Mouse (Mus musculus): ENCODE results near the gene Wdr72. TPM values are rescaled to one million over a fixed set of nuclear protein-coding genes. Genes with fewer than 3 reads are reported as not detected.

The Wdr72 gene
- total RNA-seq, 4 experiments from 2014 or later, result 0.07 to 0.16 (median 0.11) TPM; not detected in 1

- no peak for DNase-seq (ENCODE audit: low spot score in 2 of 2)
These were observed 118.1 kb downstream of the Wdr72 start for GRCm38 (mm10) chr9:74228272-74228671.

DNA sequence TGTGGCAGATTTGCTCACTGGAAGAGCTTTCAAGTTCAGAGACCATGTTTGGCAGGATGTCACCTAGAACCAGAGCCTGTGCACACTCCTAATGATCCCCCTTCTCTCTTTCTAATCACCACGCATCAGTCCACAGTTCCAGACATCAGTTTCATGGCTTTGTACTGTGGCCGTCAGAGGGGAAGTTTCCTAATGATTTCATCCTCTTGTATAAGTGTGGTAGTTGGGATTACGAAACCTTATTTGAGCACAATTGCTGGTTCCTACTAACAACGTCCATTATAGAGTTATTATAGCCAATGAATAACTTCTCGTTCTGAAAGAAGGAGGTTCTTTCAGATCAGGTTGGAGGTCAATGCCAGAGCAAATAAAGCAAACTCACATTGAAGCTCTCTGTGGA, 131.1 kb downstream of the Wdr72 start:
- DNase-seq (ENCODE audit: low spot score in 2 of 2), result no peak

GRCm38 (mm10) chr9:74248084-74248483, 137.9 kb downstream of the Wdr72 start:
- DNase-seq (ENCODE audit: low spot score in 2 of 2), result no peak

- no peak for DNase-seq (ENCODE audit: low spot score in 2 of 2)
These were observed 139.3 kb downstream of the Wdr72 start for GRCm38 (mm10) chr9:74249486-74249885.

DNA sequence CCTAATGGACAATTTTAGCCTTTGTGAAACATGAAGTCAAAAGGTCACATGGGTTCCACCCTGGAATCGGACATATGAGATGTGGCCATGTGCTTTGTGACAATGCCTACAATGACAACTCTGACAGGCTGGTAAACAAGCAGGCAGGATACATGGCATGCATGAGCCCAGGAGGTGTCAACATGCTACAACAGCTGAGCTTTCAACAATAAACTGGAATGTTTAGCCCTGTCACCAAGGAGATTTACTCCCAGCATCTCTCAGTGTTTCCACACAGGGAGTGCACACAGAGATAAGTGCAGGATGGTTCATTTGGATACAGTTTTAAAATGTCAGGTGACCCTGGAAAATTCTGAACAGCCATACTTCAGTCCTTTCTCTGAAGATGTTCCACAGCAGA, 140.4 kb downstream of the Wdr72 start:
- no peak for DNase-seq (ENCODE audit: low spot score in 2 of 2)

GRCm38 (mm10) chr9:74258389-74258788, 148.2 kb downstream of the Wdr72 start:
- DNase-seq (ENCODE audit: low spot score in 2 of 2), result no peak

GRCm38 (mm10) chr9:74277752-74278385, 167.7 kb downstream of the Wdr72 start:
- DNase-seq (ENCODE audit: low spot score in 2 of 2), result no peak

- no peak for DNase-seq (ENCODE audit: low spot score in 2 of 2)
These were observed 171.9 kb downstream of the Wdr72 start for GRCm38 (mm10) chr9:74282072-74282471.

GRCm38 (mm10) chr9:74286210-74286609, 176.1 kb downstream of the Wdr72 start:
- no peak for DNase-seq (ENCODE audit: low spot score in 2 of 2)

DNA sequence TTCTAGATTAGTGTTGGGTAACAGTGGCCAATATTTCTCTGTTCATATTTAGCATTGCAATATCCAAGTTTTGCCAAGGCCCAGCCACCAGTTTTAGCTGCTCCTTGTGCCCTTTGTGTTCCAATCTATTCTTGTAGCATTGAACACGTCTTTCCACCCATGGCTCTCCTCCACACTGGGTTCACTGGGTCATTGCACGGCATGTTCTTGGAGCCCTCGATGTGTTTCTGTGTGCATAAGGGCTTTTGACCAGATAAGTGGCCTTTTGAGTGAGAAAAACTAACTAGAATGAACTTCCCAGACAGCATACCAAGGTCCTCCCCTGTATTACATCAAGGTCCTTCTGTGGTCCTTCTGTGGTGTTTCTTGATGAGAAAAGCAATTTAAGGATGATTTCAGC, 184.3 kb downstream of the Wdr72 start:
- DNase-seq (ENCODE audit: low spot score in 2 of 2), result no peak

- no peak for DNase-seq (ENCODE audit: low spot score in 2 of 2)
These were observed 208.6 kb downstream of the Wdr72 start for GRCm38 (mm10) chr9:74318771-74319170.

DNA sequence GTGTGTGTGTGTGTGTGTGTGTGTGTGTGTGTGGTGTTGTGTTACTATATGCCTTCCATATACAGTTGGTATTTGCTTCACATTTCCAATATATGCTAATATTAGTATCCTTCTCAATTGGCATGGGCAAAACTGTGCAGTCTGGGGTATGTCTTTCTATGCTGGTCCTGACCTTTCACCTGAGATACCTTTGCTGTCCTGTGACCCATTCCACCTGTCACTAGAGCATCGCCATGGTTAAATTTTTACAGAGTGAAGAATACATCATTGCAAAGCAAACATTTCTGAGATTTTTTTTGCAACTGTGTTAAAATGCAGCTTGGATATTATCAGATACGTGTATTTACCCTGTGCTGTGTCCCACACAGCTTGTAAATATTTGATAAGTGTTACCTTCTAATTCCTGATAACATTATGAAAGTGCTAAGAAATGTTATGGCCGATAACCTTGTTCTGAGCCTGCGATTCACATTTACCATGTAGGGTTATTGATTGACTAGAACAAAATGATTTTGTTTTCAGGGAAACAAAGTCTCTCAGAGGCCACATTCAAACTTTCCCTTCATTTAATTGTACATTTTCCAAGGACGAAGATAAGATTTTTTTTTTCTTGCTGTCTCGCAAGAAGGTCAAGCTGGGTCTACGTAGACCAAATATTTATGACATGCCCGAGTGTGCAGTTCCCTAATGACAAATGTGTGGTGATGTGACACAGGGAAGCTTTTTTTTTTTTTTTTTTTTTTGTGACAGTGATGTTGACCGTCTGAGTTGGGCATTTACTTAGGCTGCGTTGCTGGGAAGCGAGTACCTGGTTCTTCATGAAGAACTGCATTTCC, 214.2 kb downstream of the Wdr72 start:
- no peak for DNase-seq (ENCODE audit: low spot score in 2 of 2)

- no peak for DNase-seq (ENCODE audit: low spot score in 2 of 2)
These were observed 214.8 kb downstream of the Wdr72 start for GRCm38 (mm10) chr9:74324925-74325295.

DNA sequence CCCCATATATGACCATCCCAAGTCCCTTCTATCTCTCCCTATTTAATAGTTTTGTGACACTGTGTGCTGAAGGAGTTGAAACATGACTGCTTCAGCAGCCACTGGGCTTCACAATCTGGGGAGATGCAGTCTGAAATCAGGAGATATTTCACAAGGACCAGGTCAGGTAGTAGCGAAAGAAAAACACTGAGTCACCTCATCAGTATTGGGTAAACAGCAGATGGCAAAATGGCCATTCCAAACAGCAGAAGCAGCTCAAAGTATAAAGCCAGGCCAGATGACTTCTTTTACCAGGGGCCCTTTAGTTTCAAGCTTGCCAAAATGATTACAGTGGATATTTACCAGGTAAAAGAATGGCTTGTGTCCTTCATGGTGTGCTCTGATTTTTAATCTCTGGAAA, 215.8 kb downstream of the Wdr72 start:
- no peak for DNase-seq (ENCODE audit: low spot score in 2 of 2)

- DNase-seq (ENCODE audit: low spot score in 2 of 2), result no peak
These were observed 218.7 kb downstream of the Wdr72 start for GRCm38 (mm10) chr9:74328821-74329220.

- DNase-seq (ENCODE audit: low spot score in 2 of 2), result no peak
These were observed 220.7 kb downstream of the Wdr72 start for GRCm38 (mm10) chr9:74330706-74331495.

GRCm38 (mm10) chr9:74332321-74332720, 222.2 kb downstream of the Wdr72 start:
- DNase-seq (ENCODE audit: low spot score in 2 of 2), result no peak

Other genes with a start within 250 kb of the Wdr72 start
- 10 to 100 TPM; 30.6 to 38.9 (median 34.4) TPM for gene Unc13c, start 141.4 kb upstream of the Wdr72 start, total RNA-seq (2022)